Mouse (Mus musculus) liver, adult 10 weeks (tissue): ENCODE results near the gene Gm21093. TPM values are rescaled to one million over a fixed set of nuclear protein-coding genes. Genes with fewer than 3 reads are reported as not detected.

ENCODE experiments used
- polyA plus RNA-seq: library from polyadenylated mRNA; stranded (reverse); fragments of 350-450 nt; fragmentation: Illumina TruSeq; extraction: RNeasy Lipid Tissue Mini Kit (QIAGEN cat#74804); gene quantifications from one replicate; pipeline ENCODE4 v1.2.3, GENCODE M21; 2014; ENCODE audit warnings: low read depth, low replicate concordance

The Gm21093 gene
- polyA plus RNA-seq: not detected

DNA sequence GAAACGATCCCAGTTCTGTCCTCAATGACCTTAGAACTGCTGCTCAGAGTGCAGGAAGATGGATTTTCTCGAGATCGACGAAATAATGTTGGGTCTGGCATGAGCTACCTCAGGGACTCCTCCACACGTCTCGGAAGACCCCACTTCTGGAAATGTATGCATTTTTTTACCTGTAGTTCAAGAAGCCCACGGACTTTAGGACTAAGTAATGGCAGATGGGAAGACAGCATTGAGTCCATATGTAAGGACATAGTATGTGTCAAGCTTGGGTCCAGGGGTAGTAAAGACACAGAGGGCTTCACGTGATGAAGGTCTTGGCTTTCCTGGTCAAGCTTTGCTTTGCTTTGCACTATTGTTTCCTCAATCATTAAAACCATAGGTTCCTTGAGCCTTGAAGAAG, at the start of gene Gm21093:
TSS of gene Gm21093 (minus strand) at position 101 of the 400 bp plus-strand sequence.

Other genes starting within 250 kb of the Gm21093 start
- gene Gm21541, start 131.1 kb downstream of the Gm21093 start, polyA plus RNA-seq: not detected
- 1.1 TPM for gene Gm20878, start 93.2 kb downstream of the Gm21093 start, polyA plus RNA-seq
- not detected for gene Fam205a4, start 68.7 kb downstream of the Gm21093 start, polyA plus RNA-seq
- gene Gm3893, start 56.5 kb upstream of the Gm21093 start, polyA plus RNA-seq: not detected
- gene Gm13304, start 80.1 kb upstream of the Gm21093 start, polyA plus RNA-seq: not detected
- gene Gm13306, start 118.7 kb upstream of the Gm21093 start, polyA plus RNA-seq: not detected
- not detected for gene Gm13305, start 133.9 kb upstream of the Gm21093 start, polyA plus RNA-seq
- 0.37 TPM for gene Gm10600, start 205.9 kb upstream of the Gm21093 start, polyA plus RNA-seq
- not detected for gene Ccl21b, start 221.0 kb upstream of the Gm21093 start, polyA plus RNA-seq